Mouse (Mus musculus): ENCODE measurements at regions not wholly inside any gene's neighbourhood (a gene's known extent, or its start where the extent isn't known, plus 50 kb on each side); places are given as distances from the start of the nearest gene placed in this dataset.

DNA sequence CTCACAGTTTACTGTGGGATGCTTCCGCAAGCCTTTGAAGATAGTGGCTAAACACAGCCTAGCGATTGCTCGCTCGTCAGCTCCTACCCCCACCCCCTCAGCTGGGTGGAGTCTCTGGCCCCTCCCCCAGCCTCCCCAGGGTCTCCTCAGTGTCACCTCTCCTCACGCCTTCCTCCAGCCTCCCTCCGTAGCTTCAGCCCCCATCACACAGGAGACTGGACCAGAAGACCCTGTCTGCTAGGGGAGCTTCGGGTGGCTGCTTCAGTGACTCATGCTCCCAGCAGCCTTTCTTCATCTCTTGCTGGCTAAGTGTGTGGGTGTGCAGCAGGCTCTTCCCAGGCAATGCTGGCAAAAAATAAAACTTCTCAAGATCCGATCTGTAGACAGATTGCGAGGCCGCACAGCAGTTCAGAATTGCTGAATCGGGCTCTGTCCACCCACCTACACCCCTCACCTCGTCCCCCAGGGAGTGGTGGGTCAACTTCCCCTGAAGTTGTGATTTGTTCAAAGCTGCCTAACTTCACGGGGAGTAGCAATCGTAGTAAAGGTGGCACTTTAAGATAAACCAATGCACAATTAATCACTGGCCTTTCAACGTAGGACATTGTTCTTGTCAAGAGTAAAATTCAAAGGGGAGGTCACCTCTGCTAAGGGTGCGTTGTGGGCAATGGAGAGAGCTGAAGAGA, 61.2 kb upstream of the Ankrd28 start:
- WGBS: 7% methylated on average over 16 of the region's 16 CpGs
- peak overlapping the region; percentile 36; the same call in 1 of the 2 replicates for H3K27ac ChIP-seq (ENCODE audit: low read depth)
- ATAC-seq (replicated peaks; ENCODE audit: low FRiP score, low TSS enrichment, low read depth): peak; percentile 68; the same call in 1 of the 2 replicates

DNA sequence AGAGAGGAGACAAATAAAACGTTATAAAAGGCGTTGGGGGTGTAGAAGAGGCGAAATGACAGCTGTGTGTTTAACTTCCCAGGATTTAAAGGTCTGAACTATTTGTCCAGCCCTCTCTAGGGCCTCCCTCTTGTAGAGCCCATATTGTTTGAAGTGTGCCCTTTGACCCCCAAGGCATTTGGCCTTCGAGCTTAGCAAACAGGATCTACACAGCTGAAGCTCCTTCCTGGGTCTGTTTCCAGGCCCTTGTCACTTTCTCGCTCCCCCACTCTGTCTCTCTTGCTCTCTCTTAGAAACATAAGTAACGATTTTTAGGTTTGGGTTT, 61.7 kb upstream of the Ankrd28 start:
- H3K36me3 ChIP-seq (ENCODE audit: control insufficient read depth, insufficient read depth, low read length): no peaks in the 10 kb centered on the region
- H3K27ac ChIP-seq (ENCODE audit: low read depth): 0 out of 2 replicates have a peak overlapping the region, but pooled peaks have one; percentile 8
- peak overlapping the region; percentile 48 for H3K4me2 ChIP-seq (ENCODE audit: low read length)
- ATAC-seq (replicated peaks; ENCODE audit: low FRiP score, low TSS enrichment, low read depth): 0 out of 2 replicates have a peak, but pooled peaks have one; percentile 50
- H3K4me3 ChIP-seq (ENCODE audit: low read depth, low read length): no peak overlapping the region
- DNase-seq (ENCODE audit: low spot score): no peak
- peaks cover 17% of the 10 kb centered on the region for H3K4me1 ChIP-seq (replicated peaks; ENCODE audit: control insufficient read depth, insufficient read depth, low read length)
- H3K27me3 ChIP-seq (replicated peaks; ENCODE audit: control insufficient read depth, insufficient read depth, low read length): no peaks in the 10 kb centered on the region
- WGBS: 14% methylated on average over 6 of the region's 6 CpGs
- no peak overlapping the region for H3K9ac ChIP-seq (ENCODE audit: low read length)
- H3K9me3 ChIP-seq (ENCODE audit: control insufficient read depth, low read length): no peaks in the 10 kb centered on the region

More for the DNA sequence above, 61.2 kb upstream of the Ankrd28 start:
- Histone ChIP-seq H3K9me3 (ENCODE audit: control insufficient read depth, low read length) (no peaks in the 10 kb centered on the region), H3K9ac (ENCODE audit: low read length) (no peak overlapping the region; the same call in 1 of the 2 replicates), H3K36me3 (ENCODE audit: control insufficient read depth, insufficient read depth, low read length) (no peaks in the 10 kb centered on the region), H3K4me3 (ENCODE audit: low read depth, low read length) (peak overlapping the region; percentile 16; the same call in 1 of the 2 replicates), H3K27me3 (replicated peaks; ENCODE audit: control insufficient read depth, insufficient read depth, low read length) (no peaks in the 10 kb centered on the region), H3K4me2 (ENCODE audit: low read length) (peak overlapping the region; percentile 48), H3K4me1 (replicated peaks; ENCODE audit: control insufficient read depth, insufficient read depth, low read length) (peaks cover 17% of the 10 kb centered on the region)
- DNase-seq (ENCODE audit: low spot score): peak; percentile 68

DNA sequence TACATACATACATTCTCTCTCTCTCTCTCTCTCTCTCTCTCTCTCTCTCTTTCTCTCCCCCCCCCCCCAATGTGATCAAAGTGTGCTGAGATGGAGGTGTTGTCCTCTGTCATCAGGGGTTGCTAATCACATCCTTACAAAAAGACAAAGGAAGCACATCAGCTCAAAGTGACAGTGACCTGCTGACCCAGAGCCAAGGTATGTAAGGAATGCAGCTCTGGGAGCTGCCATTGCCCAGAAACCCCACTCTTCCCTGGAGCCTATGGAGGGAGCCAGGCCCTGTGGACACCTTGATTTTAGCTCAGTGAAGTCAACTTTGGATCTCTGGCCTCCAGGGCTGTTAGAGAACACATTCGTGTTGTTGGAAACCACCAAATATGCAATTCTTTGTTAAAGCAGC, 66.0 kb upstream of the Ankrd28 start:
- no peak for DNase-seq (ENCODE audit: low spot score)
- Histone ChIP-seq H3K4me1 (replicated peaks; ENCODE audit: control insufficient read depth, insufficient read depth, low read length) (peaks cover 10% of the 10 kb centered on the region), H3K36me3 (ENCODE audit: control insufficient read depth, insufficient read depth, low read length) (no peaks in the 10 kb centered on the region), H3K27me3 (replicated peaks; ENCODE audit: control insufficient read depth, insufficient read depth, low read length) (no peaks in the 10 kb centered on the region), H3K4me2 (ENCODE audit: low read length) (no peak overlapping the region), H3K9me3 (ENCODE audit: control insufficient read depth, low read length) (no peaks in the 10 kb centered on the region), H3K27ac (ENCODE audit: low read depth) (no peak overlapping the region), H3K9ac (ENCODE audit: low read length) (no peak overlapping the region), H3K4me3 (ENCODE audit: low read depth, low read length) (no peak overlapping the region)
- WGBS: 61% methylated on average over 1 of the region's 1 CpGs
- ATAC-seq (replicated peaks; ENCODE audit: low FRiP score, low TSS enrichment, low read depth): no peak

DNA sequence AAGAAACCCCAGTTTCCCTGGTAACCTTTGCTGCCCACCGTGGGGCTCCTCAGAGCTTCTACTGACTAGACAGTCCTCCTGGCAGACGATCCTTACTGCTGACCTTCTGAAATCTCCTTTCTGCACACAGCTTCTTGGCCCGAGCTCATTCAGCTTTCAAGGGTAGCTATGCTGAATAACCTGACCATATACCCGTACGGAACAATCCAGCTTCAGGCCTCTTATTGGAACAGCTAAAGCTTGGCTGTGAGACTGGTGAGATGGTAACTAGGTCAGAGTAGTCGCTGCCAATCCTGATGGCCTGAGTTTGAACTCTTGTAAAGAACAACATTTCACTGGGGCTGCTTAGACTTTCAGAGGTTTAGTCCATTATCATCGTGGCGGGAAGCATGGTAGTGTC, 69.1 kb upstream of the Ankrd28 start:
- H3K36me3 ChIP-seq (ENCODE audit: control insufficient read depth, insufficient read depth, low read length): no peaks in the 10 kb centered on the region
- WGBS: 75% methylated on average over 8 of the region's 8 CpGs
- H3K4me3 ChIP-seq (ENCODE audit: low read depth, low read length): no peak overlapping the region
- no peaks in the 10 kb centered on the region for H3K9me3 ChIP-seq (ENCODE audit: control insufficient read depth, low read length)
- ATAC-seq (replicated peaks; ENCODE audit: low FRiP score, low TSS enrichment, low read depth): no peak
- no peaks in the 10 kb centered on the region for H3K4me1 ChIP-seq (replicated peaks; ENCODE audit: control insufficient read depth, insufficient read depth, low read length)
- no peaks in the 10 kb centered on the region for H3K27me3 ChIP-seq (replicated peaks; ENCODE audit: control insufficient read depth, insufficient read depth, low read length)
- H3K9ac ChIP-seq (ENCODE audit: low read length): no peak overlapping the region
- no peak overlapping the region for H3K27ac ChIP-seq (ENCODE audit: low read depth)
- DNase-seq (ENCODE audit: low spot score): no peak
- no peak overlapping the region for H3K4me2 ChIP-seq (ENCODE audit: low read length)

DNA sequence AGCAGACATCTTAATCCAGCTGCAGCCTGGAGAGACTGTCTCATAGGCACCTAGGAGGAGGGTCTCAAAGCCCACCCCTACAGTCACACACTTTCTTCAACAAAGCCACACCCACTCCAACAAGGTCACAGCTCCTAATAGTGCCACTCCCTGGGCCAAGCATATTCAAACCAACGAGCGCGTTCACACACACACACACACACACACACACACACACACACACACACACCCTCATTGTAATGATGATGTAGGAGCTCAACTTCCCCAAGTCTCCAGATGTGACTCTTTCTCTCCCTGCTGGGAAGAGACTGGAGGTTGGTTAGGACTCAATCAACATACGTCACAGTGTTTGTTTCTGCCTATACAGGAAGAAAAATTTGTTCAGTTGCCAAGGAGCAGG, 69.5 kb upstream of the Ankrd28 start:
- DNase-seq (ENCODE audit: low spot score): no peak

DNA sequence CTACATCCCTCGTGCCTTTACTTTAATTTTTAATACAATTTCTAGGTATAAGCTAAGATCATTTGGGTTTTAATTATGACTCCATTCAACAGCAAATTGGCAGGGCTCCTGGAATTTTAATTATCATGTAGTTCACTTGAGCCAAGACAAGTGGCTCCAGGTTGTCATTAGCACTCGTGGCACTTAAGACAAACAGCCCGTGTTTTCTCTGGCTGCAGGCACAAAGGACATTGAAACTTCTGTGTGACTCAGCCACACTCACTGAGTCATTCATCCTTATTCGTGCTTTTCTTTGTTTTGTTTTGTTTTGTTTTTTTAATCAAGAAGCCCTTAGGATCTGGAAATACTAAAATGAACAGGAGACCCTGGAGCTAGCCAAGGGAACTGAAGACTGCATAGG, 71.5 kb upstream of the Ankrd28 start:
- no peaks in the 10 kb centered on the region for H3K4me1 ChIP-seq (replicated peaks; ENCODE audit: control insufficient read depth, insufficient read depth, low read length)
- H3K9me3 ChIP-seq (ENCODE audit: control insufficient read depth, low read length): no peaks in the 10 kb centered on the region
- H3K36me3 ChIP-seq (ENCODE audit: control insufficient read depth, insufficient read depth, low read length): no peaks in the 10 kb centered on the region
- no peaks in the 10 kb centered on the region for H3K27me3 ChIP-seq (replicated peaks; ENCODE audit: control insufficient read depth, insufficient read depth, low read length)
- DNase-seq (ENCODE audit: low spot score) (no peak), ATAC-seq (replicated peaks; ENCODE audit: low FRiP score, low TSS enrichment, low read depth) (no peak)
- H3K4me3 ChIP-seq (ENCODE audit: low read depth, low read length): no peak overlapping the region
- H3K4me2 ChIP-seq (ENCODE audit: low read length): no peak overlapping the region
- H3K27ac ChIP-seq (ENCODE audit: low read depth): no peak overlapping the region
- 49% methylated on average over 4 of the region's 4 CpGs for WGBS
- no peak overlapping the region for H3K9ac ChIP-seq (ENCODE audit: low read length)

More for the DNA sequence above, 69.5 kb upstream of the Ankrd28 start:
- no peaks in the 10 kb centered on the region for H3K4me1 ChIP-seq (replicated peaks; ENCODE audit: control insufficient read depth, insufficient read depth, low read length)
- H3K9me3 ChIP-seq (ENCODE audit: control insufficient read depth, low read length): no peaks in the 10 kb centered on the region
- ATAC-seq (replicated peaks; ENCODE audit: low FRiP score, low TSS enrichment, low read depth): no peak
- WGBS: 71% methylated on average over 4 of the region's 4 CpGs
- H3K36me3 ChIP-seq (ENCODE audit: control insufficient read depth, insufficient read depth, low read length): no peaks in the 10 kb centered on the region
- H3K4me3 ChIP-seq (ENCODE audit: low read depth, low read length): no peak overlapping the region
- no peak overlapping the region for H3K9ac ChIP-seq (ENCODE audit: low read length)
- no peaks in the 10 kb centered on the region for H3K27me3 ChIP-seq (replicated peaks; ENCODE audit: control insufficient read depth, insufficient read depth, low read length)
- H3K4me2 ChIP-seq (ENCODE audit: low read length): no peak overlapping the region
- H3K27ac ChIP-seq (ENCODE audit: low read depth): no peak overlapping the region

DNA sequence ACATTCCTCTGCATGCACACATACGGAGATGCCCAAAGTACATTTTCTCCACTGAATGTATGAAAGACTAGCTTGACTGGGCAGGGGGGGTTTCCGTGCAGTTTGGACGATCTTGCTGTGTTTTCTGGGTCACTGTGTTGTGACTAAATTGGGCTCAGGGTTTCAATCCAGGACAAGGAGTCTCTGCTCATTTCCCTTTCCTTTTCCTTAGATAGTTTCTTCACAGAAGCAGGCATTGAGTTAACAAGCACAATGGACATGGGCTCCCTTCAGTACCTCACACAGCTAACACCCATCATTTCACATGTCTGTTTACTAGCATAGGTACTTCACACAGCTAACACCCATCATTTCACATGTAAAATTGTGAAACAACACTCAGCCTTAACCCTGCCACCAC, 73.2 kb upstream of the Ankrd28 start:
- no peak for ATAC-seq (replicated peaks; ENCODE audit: low FRiP score, low TSS enrichment, low read depth)

DNA sequence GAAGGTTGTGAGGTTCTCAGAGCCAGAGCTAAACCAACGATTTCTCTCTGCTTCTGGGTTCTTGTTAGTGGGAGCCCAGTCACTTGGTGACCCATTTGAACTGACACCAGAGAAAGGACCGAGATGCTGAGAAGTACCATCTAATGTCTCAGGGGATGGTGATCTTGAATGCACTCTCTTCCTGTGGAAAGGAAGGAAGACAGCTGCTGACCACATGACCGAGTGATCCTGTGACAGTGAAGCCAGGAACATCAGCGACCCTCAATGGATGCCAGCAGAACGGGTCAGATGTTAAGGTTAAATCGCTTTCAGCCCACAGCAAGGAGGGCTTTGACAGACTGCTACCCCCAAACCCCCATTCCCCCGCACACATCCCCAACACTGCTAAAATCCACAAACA, 78.1 kb upstream of the Ankrd28 start:
- H3K4me2 ChIP-seq (ENCODE audit: low read length): no peak overlapping the region
- DNase-seq (ENCODE audit: low spot score): no peak
- WGBS: 69% methylated on average over 7 of the region's 7 CpGs

More for the DNA sequence above, 73.2 kb upstream of the Ankrd28 start:
- Histone ChIP-seq H3K36me3 (ENCODE audit: control insufficient read depth, insufficient read depth, low read length) (no peaks in the 10 kb centered on the region), H3K27ac (ENCODE audit: low read depth) (no peak overlapping the region), H3K4me2 (ENCODE audit: low read length) (no peak overlapping the region), H3K4me1 (replicated peaks; ENCODE audit: control insufficient read depth, insufficient read depth, low read length) (no peaks in the 10 kb centered on the region), H3K4me3 (ENCODE audit: low read depth, low read length) (no peak overlapping the region), H3K9ac (ENCODE audit: low read length) (no peak overlapping the region), H3K27me3 (replicated peaks; ENCODE audit: control insufficient read depth, insufficient read depth, low read length) (no peaks in the 10 kb centered on the region), H3K9me3 (ENCODE audit: control insufficient read depth, low read length) (no peaks in the 10 kb centered on the region)
- no peak for DNase-seq (ENCODE audit: low spot score)
- 74% methylated on average over 3 of the region's 3 CpGs for WGBS

DNA sequence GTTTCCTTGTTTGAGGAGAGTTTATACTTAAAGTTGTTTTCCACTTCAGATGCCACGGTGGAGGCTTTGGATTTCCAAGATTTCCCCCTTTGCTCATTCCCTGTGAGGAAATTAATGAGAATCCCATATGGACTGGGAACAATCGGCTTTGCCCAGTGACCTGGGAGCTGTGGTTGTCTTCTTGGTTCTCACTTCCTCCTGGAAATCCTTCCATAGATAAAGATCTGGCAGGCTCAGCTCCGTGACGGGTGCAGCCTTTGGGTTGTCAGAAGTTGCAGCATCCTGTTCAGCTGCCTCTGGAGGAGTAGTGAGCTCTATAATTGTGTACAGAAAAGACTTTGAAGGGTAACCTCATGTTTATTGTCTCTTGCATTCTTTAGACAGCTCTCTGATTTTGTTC, 78.8 kb upstream of the Ankrd28 start:
- Histone ChIP-seq H3K9ac (ENCODE audit: low read length) (no peak overlapping the region), H3K9me3 (ENCODE audit: control insufficient read depth, low read length) (no peaks in the 10 kb centered on the region), H3K4me3 (ENCODE audit: low read depth, low read length) (no peak overlapping the region), H3K27ac (ENCODE audit: low read depth) (no peak overlapping the region), H3K36me3 (ENCODE audit: control insufficient read depth, insufficient read depth, low read length) (no peaks in the 10 kb centered on the region), H3K4me2 (ENCODE audit: low read length) (no peak overlapping the region), H3K4me1 (replicated peaks; ENCODE audit: control insufficient read depth, insufficient read depth, low read length) (no peaks in the 10 kb centered on the region), H3K27me3 (replicated peaks; ENCODE audit: control insufficient read depth, insufficient read depth, low read length) (no peaks in the 10 kb centered on the region)
- no peak for DNase-seq (ENCODE audit: low spot score)
- ATAC-seq (replicated peaks; ENCODE audit: low FRiP score, low TSS enrichment, low read depth): no peak
- WGBS: 38% methylated on average over 4 of the region's 4 CpGs

More for the DNA sequence above, 78.1 kb upstream of the Ankrd28 start:
- H3K36me3 ChIP-seq (ENCODE audit: control insufficient read depth, insufficient read depth, low read length): no peaks in the 10 kb centered on the region
- no peak overlapping the region for H3K27ac ChIP-seq (ENCODE audit: low read depth)
- H3K9ac ChIP-seq (ENCODE audit: low read length): no peak overlapping the region
- ATAC-seq (replicated peaks; ENCODE audit: low FRiP score, low TSS enrichment, low read depth): no peak
- no peaks in the 10 kb centered on the region for H3K9me3 ChIP-seq (ENCODE audit: control insufficient read depth, low read length)
- H3K4me3 ChIP-seq (ENCODE audit: low read depth, low read length): no peak overlapping the region
- no peaks in the 10 kb centered on the region for H3K4me1 ChIP-seq (replicated peaks; ENCODE audit: control insufficient read depth, insufficient read depth, low read length)
- no peaks in the 10 kb centered on the region for H3K27me3 ChIP-seq (replicated peaks; ENCODE audit: control insufficient read depth, insufficient read depth, low read length)
